ENCODE assay signal across 9 mouse cellular contexts in genomic region chr2:94290483-94290882, GRCm38 (mm10).
DNase-seq lines count a peak whose midpoint lies in the region; ATAC-seq and TF ChIP-seq lines count a peak whose summit lies in the region.
"Had no signal": no experiment of that assay in that cellular context is flagged by ENCODE, and none has a peak within 500 bp of the region (broad histone marks: within the 10 kb centered on the region; RNA-seq: fewer than 3 reads in every experiment).

No protein-coding gene starts in this region.

- peak; percentile 87 for TF ChIP-seq CTCF in Patski (IDR thresholded peaks at IDR 0.05)
- peak; percentile 98 for TF ChIP-seq CTCF in cerebellum, adult 2 months (IDR thresholded peaks at IDR 0.05; ENCODE audit: borderline replicate concordance, insufficient read depth, low read depth, low read length)

- in situ Hi-C loops in Patski (cut with MboI; ENCODE audit: low pct_unique_long_range_greater_than_20kb): loop anchor here (5.0 kb wide), 2 partner anchors 33 to 258 kb away; no protein-coding TSS in a partner anchor

- POLR2A ChIA-PET in Patski (lab: Charles Lee): no interaction called here

- no peak for DNase-seq in Patski (ENCODE audit: low read depth, low spot score)
- peak; percentile 88 to 93 for DNase-seq in cerebellum, adult 2 months
- peak; percentile 89 for DNase-seq in hindbrain, embryonic 14.5 days (ENCODE audit: low spot score)
- DNase-seq in layer of hippocampus, postnatal 10 days (ENCODE audit: low spot score in 2 of 2): peak; percentile 84 to 85
- DNase-seq in right cerebral cortex, adult 2 months (ENCODE audit: low spot score in 2 of 2): peak; percentile 80 to 82

- no peaks in the 10 kb centered on the region for H3K9me3 ChIP-seq in hindbrain, embryonic 14.5 days (ENCODE audit: control insufficient read depth, low read length)
- H3K9me3 ChIP-seq: lung, embryonic 15.5 days had no signal

- H3K36me3 ChIP-seq in hindbrain, embryonic 14.5 days (replicated peaks; ENCODE audit: control insufficient read depth, insufficient read depth): no peaks in the 10 kb centered on the region
- H3K36me3 ChIP-seq: lung, embryonic 15.5 days had no signal

- CTCF ChIA-PET in Patski (lab: Charles Lee): interaction anchor here (0.9 to 4.4 kb wide), 13 partner anchors 11 to 255 kb away, joined by 3 to 19 read pairs (median 8); no protein-coding TSS in a partner anchor

- peaks cover 3% of the 10 kb centered on the region for H3K27me3 ChIP-seq in Patski
- no peaks in the 10 kb centered on the region for H3K27me3 ChIP-seq in cerebellum, adult 2 months (ENCODE audit: control insufficient read depth, insufficient read depth, low read length)
- no peaks in the 10 kb centered on the region for H3K27me3 ChIP-seq in hindbrain, embryonic 14.5 days (ENCODE audit: control insufficient read depth, insufficient read depth, low read length)
- H3K27me3 ChIP-seq: lung, embryonic 15.5 days had no signal

- peaks cover 23% of the 10 kb centered on the region for H3K4me1 ChIP-seq in cerebellum, adult 2 months (ENCODE audit: control insufficient read depth, insufficient read depth, low read length)
- H3K4me1 ChIP-seq in hindbrain, embryonic 14.5 days (replicated peaks; ENCODE audit: control insufficient read depth, insufficient read depth, low read length): peaks cover 20% of the 10 kb centered on the region

- no peak overlapping the region for H3K27ac ChIP-seq in cerebellum, adult 2 months (ENCODE audit: insufficient read depth, low read length)
- H3K27ac ChIP-seq in hindbrain, embryonic 14.5 days: no peak overlapping the region
- H3K27ac ChIP-seq: lung, embryonic 15.5 days had no signal

- 0% methylated on average over 5 of the region's 5 CpGs for WGBS in cerebellum, adult 2 months
- WGBS in hindbrain, embryonic 14.5 days: 1% methylated on average over 5 of the region's 5 CpGs

- peak overlapping the region; percentile 9; the same call in 1 of the 2 replicates for H3K9ac ChIP-seq in hindbrain, embryonic 14.5 days
- H3K9ac ChIP-seq: lung, embryonic 15.5 days had no signal

- peak overlapping the region; percentile 9 for H3K4me3 ChIP-seq in cerebellum, adult 2 months (replicated peaks; ENCODE audit: insufficient read depth, low read depth, low read length)
- H3K4me3 ChIP-seq in hindbrain, embryonic 14.5 days (replicated peaks; ENCODE audit: low read length): no peak overlapping the region
- H3K4me3 ChIP-seq: lung, embryonic 15.5 days had no signal

- TF ChIP-seq POLR2A in cerebellum, adult 2 months (IDR thresholded peaks at IDR 0.05; ENCODE audit: borderline replicate concordance, insufficient read depth, low read length): no peak

- H3K4me2 ChIP-seq in hindbrain, embryonic 14.5 days (replicated peaks): no peak overlapping the region
- H3K4me2 ChIP-seq: lung, embryonic 15.5 days had no signal

- ATAC-seq in Patski: peak; percentile 44
- ATAC-seq in frontal cortex, adult (ENCODE audit: low TSS enrichment): peak; percentile 88
- ATAC-seq in hindbrain, embryonic 14.5 days (ENCODE audit: low FRiP score): peak; percentile 59
- peak; percentile 81 for ATAC-seq in megakaryocyte, adult 5-6 weeks (ENCODE audit: poor library complexity, severe bottlenecking)
- no peak for ATAC-seq in activated CD4-positive, CD25-positive, alpha-beta regulatory T cell, adult 4 months
